Mouse (Mus musculus): ENCODE measurements around the gene Ccz1.

GRCm38 (mm10) chr5:144053450-144053849 is 38.8 kb upstream of the Ccz1 start:
- no peak for TF ChIP-seq CTCF (IDR thresholded peaks at IDR 0.05; ENCODE audit: low read depth)
- TF ChIP-seq EP300 (IDR thresholded peaks at IDR 0.05; ENCODE audit: low read depth) = no peak

All from liver, postnatal 0 days (tissue).